Mouse (Mus musculus): ENCODE data around the gene Slc6a18. TPM values are rescaled to one million over a fixed set of nuclear protein-coding genes. Genes with fewer than 3 reads are reported as not detected.

The Slc6a18 gene
- polyA plus RNA-seq, 1 experiment from 2014 or later = not detected

GRCm38 (mm10) chr13:73637826-73638225, 40.0 kb downstream of the Slc6a18 start:
- 72% methylated on average over 5 of the region's 6 CpGs for WGBS
- no peaks in the 10 kb centered on the region for H3K9me3 ChIP-seq (replicated peaks; ENCODE audit: control insufficient read depth, low read length)
- ATAC-seq (replicated peaks; ENCODE audit: extremely low read depth, insufficient read depth, low FRiP score) = no peak
- H3K27ac ChIP-seq (ENCODE audit: low read length) = no peak overlapping the region
- H3K27me3 ChIP-seq (ENCODE audit: control insufficient read depth, insufficient read depth, low read length) = no peaks in the 10 kb centered on the region
- H3K9ac ChIP-seq (ENCODE audit: low read length) = no peak overlapping the region
- no peak overlapping the region for H3K4me3 ChIP-seq (ENCODE audit: low read length)
- no peak overlapping the region for H3K4me2 ChIP-seq (ENCODE audit: low read depth, low read length)
- no peaks in the 10 kb centered on the region for H3K36me3 ChIP-seq (ENCODE audit: control insufficient read depth, insufficient read depth)
- no peaks in the 10 kb centered on the region for H3K4me1 ChIP-seq (ENCODE audit: control insufficient read depth, insufficient read depth, low read length)

GRCm38 (mm10) chr13:73631837-73632236, 46.0 kb downstream of the Slc6a18 start:
- H3K9ac ChIP-seq (ENCODE audit: low read length) = no peak overlapping the region
- H3K27me3 ChIP-seq (ENCODE audit: control insufficient read depth, insufficient read depth, low read length) = no peaks in the 10 kb centered on the region
- H3K4me2 ChIP-seq (ENCODE audit: low read depth, low read length) = no peak overlapping the region
- H3K9me3 ChIP-seq (replicated peaks; ENCODE audit: control insufficient read depth, low read length) = no peaks in the 10 kb centered on the region
- H3K36me3 ChIP-seq (ENCODE audit: control insufficient read depth, insufficient read depth) = no peaks in the 10 kb centered on the region
- no peak for ATAC-seq (replicated peaks; ENCODE audit: extremely low read depth, insufficient read depth, low FRiP score)
- H3K4me1 ChIP-seq (ENCODE audit: control insufficient read depth, insufficient read depth, low read length) = peaks cover 6% of the 10 kb centered on the region; the same call in 1 of the 2 replicates
- H3K4me3 ChIP-seq (ENCODE audit: low read length) = no peak overlapping the region
- H3K27ac ChIP-seq (ENCODE audit: low read length) = no peak overlapping the region
- WGBS = 89% methylated on average over 3 of the region's 3 CpGs

- Histone ChIP-seq H3K4me1 (ENCODE audit: control insufficient read depth, insufficient read depth, low read length) (peaks cover 8% of the 10 kb centered on the region; the same call in 1 of the 2 replicates), H3K27me3 (ENCODE audit: control insufficient read depth, insufficient read depth, low read length) (no peaks in the 10 kb centered on the region), H3K27ac (ENCODE audit: low read length) (no peak overlapping the region), H3K4me2 (ENCODE audit: low read depth, low read length) (no peak overlapping the region), H3K9ac (ENCODE audit: low read length) (no peak overlapping the region), H3K9me3 (replicated peaks; ENCODE audit: control insufficient read depth, low read length) (no peaks in the 10 kb centered on the region), H3K4me3 (ENCODE audit: low read length) (no peak overlapping the region), H3K36me3 (ENCODE audit: control insufficient read depth, insufficient read depth) (no peaks in the 10 kb centered on the region)
- 74% methylated on average over 11 of the region's 11 CpGs for WGBS
- no peak for ATAC-seq (replicated peaks; ENCODE audit: extremely low read depth, insufficient read depth, low FRiP score)
These were observed 49.2 kb downstream of the Slc6a18 start for GRCm38 (mm10) chr13:73628586-73629113.

- H3K9me3 ChIP-seq (replicated peaks; ENCODE audit: control insufficient read depth, low read length) = no peaks in the 10 kb centered on the region
- peak within 1 kb of the TSS; percentile 71 for H3K4me3 ChIP-seq (ENCODE audit: low read length)
- no peak within 1 kb of the TSS for H3K27ac ChIP-seq (ENCODE audit: low read length)
- H3K4me2 ChIP-seq (ENCODE audit: low read depth, low read length) = peak within 1 kb of the TSS; percentile 95
- H3K9ac ChIP-seq (ENCODE audit: low read length) = peak within 1 kb of the TSS; percentile 81
- ATAC-seq (replicated peaks; ENCODE audit: extremely low read depth, insufficient read depth, low FRiP score) = peak; percentile 68
- H3K4me1 ChIP-seq (ENCODE audit: control insufficient read depth, insufficient read depth, low read length) = peaks cover 8% of the 10 kb centered on the region; the same call in 1 of the 2 replicates
- WGBS = 10% methylated on average over 47 of the region's 47 CpGs
- 0 out of 2 replicates have a peak, but pooled peaks cover under 1% of the 10 kb centered on the region for H3K36me3 ChIP-seq (ENCODE audit: control insufficient read depth, insufficient read depth)
- no peaks in the 10 kb centered on the region for H3K27me3 ChIP-seq (ENCODE audit: control insufficient read depth, insufficient read depth, low read length)
These were observed 50.9 kb downstream of the Slc6a18 start, which contains the start of gene Tert for GRCm38 (mm10) chr13:73626745-73627549. Tert (plus strand) TSS chr13:73626911.

GRCm38 (mm10) chr13:73626410-73626744, 51.4 kb downstream of the Slc6a18 start:
- 47% methylated on average over 6 of the region's 6 CpGs for WGBS
- peaks cover 8% of the 10 kb centered on the region; the same call in 1 of the 2 replicates for H3K4me1 ChIP-seq (ENCODE audit: control insufficient read depth, insufficient read depth, low read length)
- H3K4me3 ChIP-seq (ENCODE audit: low read length) = peak overlapping the region; percentile 71
- H3K9ac ChIP-seq (ENCODE audit: low read length) = 0 out of 2 replicates have a peak overlapping the region, but pooled peaks have one; percentile 36
- no peak; the same call in 1 of the 2 replicates for ATAC-seq (replicated peaks; ENCODE audit: extremely low read depth, insufficient read depth, low FRiP score)
- H3K27me3 ChIP-seq (ENCODE audit: control insufficient read depth, insufficient read depth, low read length) = no peaks in the 10 kb centered on the region
- no peak overlapping the region for H3K27ac ChIP-seq (ENCODE audit: low read length)
- no peaks in the 10 kb centered on the region for H3K9me3 ChIP-seq (replicated peaks; ENCODE audit: control insufficient read depth, low read length)
- H3K36me3 ChIP-seq (ENCODE audit: control insufficient read depth, insufficient read depth) = peaks cover 4% of the 10 kb centered on the region; the same call in 1 of the 2 replicates
- H3K4me2 ChIP-seq (ENCODE audit: low read depth, low read length) = peak overlapping the region; percentile 95

- no peak for ATAC-seq (replicated peaks; ENCODE audit: extremely low read depth, insufficient read depth, low FRiP score)
- Histone ChIP-seq H3K36me3 (ENCODE audit: control insufficient read depth, insufficient read depth) (peaks cover 44% of the 10 kb centered on the region), H3K27me3 (ENCODE audit: control insufficient read depth, insufficient read depth, low read length) (no peaks in the 10 kb centered on the region), H3K4me1 (ENCODE audit: control insufficient read depth, insufficient read depth, low read length) (no peaks in the 10 kb centered on the region), H3K27ac (ENCODE audit: low read length) (no peak overlapping the region), H3K4me3 (ENCODE audit: low read length) (no peak overlapping the region), H3K9me3 (replicated peaks; ENCODE audit: control insufficient read depth, low read length) (no peaks in the 10 kb centered on the region), H3K4me2 (ENCODE audit: low read depth, low read length) (no peak overlapping the region), H3K9ac (ENCODE audit: low read length) (no peak overlapping the region)
- WGBS = 74% methylated on average over 6 of the region's 6 CpGs
These were observed 57.2 kb downstream of the Slc6a18 start for GRCm38 (mm10) chr13:73620637-73621036.

- no peak overlapping the region for H3K9ac ChIP-seq (ENCODE audit: low read length)
These were observed 59.4 kb downstream of the Slc6a18 start for GRCm38 (mm10) chr13:73618406-73618805.

More at GRCm38 (mm10) chr13:73618406-73618805, 59.4 kb downstream of the Slc6a18 start:
- H3K36me3 ChIP-seq (ENCODE audit: control insufficient read depth, insufficient read depth) = peaks cover 61% of the 10 kb centered on the region
- no peaks in the 10 kb centered on the region for H3K27me3 ChIP-seq (ENCODE audit: control insufficient read depth, insufficient read depth, low read length)
- no peak overlapping the region for H3K4me2 ChIP-seq (ENCODE audit: low read depth, low read length)
- no peak overlapping the region for H3K4me3 ChIP-seq (ENCODE audit: low read length)
- H3K27ac ChIP-seq (ENCODE audit: low read length) = no peak overlapping the region
- no peak for ATAC-seq (replicated peaks; ENCODE audit: extremely low read depth, insufficient read depth, low FRiP score)
- 85% methylated on average over 5 of the region's 5 CpGs for WGBS
- no peaks in the 10 kb centered on the region for H3K4me1 ChIP-seq (ENCODE audit: control insufficient read depth, insufficient read depth, low read length)
- no peaks in the 10 kb centered on the region for H3K9me3 ChIP-seq (replicated peaks; ENCODE audit: control insufficient read depth, low read length)

All from heart, embryonic 16.5 days (tissue).